Mouse (Mus musculus): ENCODE results near the gene Usb1. TPM values are rescaled to one million over a fixed set of nuclear protein-coding genes. Genes with fewer than 3 reads are reported as not detected.
A peak's percentile ranks its signal among the peaks of the same experiment; 100 is the strongest.
"Not testable (repeated sequence)": the region's sequence is repeated elsewhere in the genome, so short reads cannot be mapped to it uniquely, and the experiment has no call there.

Gene Usb1
- total RNA-seq, 2 experiments from 2014 or later: 14.4 to 19.3 TPM

DNA sequence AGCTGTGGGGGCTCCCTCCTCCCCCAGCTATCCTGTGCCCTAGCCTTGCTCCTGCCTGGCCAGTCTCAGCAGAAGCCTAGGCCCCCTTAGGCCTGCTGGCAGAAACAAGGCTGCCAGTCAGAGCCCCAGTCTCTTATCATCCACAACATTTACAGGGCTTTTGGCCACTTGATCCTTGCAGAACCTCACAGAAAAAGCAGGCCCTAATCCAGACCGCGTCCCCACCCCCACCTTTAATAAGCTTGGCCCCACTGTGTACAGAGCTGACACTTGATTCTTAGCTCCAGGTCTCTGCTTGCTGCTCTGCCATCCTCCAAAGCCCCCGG, 28.9 kb downstream of the Usb1 start:
- DNase-seq (ENCODE audit: low spot score in 2 of 2): no peak
- intact Hi-C loops (cut with DNase I): no loop called here

DNA sequence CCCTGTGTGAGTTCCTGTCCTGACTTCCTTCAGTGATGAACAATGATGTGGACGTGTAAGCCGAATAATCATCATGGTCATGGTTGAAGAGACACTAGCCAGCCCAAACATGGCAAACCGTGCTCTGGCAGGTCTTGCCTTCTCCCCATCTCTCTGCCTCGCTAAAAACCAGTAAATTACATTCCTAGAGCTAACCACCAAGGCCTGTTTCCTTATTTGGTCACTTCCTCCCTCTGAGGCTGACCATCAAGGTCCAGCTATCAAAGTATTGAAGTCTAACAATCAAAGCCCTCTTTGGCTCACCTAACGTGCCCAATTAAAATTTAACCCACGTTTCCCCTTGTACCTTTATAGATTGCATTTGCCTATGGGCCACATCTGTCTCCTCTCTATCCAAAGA, 30.2 kb downstream of the Usb1 start:
- no peak for DNase-seq (ENCODE audit: low spot score in 2 of 2)
- intact Hi-C loops (cut with DNase I): no loop called here

- intact Hi-C loops (cut with DNase I): no loop called here
- no peak for DNase-seq (ENCODE audit: low spot score in 2 of 2)
Measured at GRCm38 (mm10) chr8:95363849-95364248, 31.8 kb downstream of the Usb1 start.

DNA sequence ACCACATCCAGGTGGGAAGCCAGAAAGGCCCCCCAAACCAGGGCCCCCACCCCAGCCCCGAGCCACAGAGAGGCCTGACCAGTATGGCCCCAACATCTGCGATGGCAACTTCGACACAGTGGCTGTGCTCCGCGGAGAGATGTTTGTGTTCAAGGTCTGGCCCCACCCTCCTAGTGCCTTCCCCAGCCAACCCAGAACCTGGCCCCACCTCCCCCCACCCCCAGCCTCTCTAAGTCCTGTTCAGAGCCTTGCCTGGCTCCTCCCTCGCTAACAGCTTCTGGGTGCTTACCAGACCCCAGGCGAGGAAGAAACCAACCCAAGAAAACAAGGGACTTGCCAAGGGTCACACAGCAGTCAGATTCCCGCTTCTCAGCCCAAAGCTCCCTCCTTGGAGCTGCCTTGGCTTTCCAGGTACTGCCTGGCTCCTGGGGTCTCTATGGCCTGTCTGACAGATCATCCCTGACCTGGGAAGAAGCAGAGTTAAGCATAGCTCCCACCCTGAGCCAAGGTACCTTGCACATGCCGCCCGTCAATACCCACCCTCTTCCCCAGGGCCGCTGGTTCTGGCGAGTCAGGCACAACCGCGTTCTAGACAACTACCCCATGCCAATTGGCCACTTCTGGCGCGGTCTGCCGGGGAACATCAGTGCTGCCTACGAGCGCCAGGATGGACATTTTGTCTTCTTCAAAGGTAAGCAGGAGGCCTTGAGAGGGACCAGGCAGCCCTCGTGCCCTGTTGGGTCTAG, 37.7 kb downstream of the Usb1 start:
- intact Hi-C loops (cut with DNase I): no loop called here
- DNase-seq (ENCODE audit: low spot score in 2 of 2): no peak

GRCm38 (mm10) chr8:95373389-95374002, 41.4 kb downstream of the Usb1 start:
- intact Hi-C loops (cut with DNase I): no loop called here
- DNase-seq (ENCODE audit: low spot score in 2 of 2): no peak

DNA sequence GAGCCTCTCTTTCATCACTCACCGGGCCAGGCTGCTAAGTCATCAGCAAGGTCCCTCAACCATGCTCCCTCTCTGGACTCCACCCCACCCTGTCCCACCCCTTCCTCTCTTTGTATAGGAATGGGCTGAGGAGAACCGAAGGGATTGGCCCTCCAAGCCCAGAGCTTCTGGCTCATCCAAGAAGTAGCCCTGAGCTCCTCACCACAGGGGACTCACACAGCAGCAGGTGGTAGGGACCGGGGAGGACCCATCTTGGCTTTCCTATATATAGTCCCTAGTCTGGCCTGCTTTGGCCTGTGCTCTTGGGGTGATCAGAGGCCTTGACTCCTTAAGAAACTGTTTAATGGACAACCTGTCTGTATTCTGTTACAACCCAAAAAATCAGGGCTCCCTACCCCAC, 42.3 kb downstream of the Usb1 start:
- no peak for DNase-seq (ENCODE audit: low spot score in 2 of 2)
- intact Hi-C loops (cut with DNase I): no loop called here

- intact Hi-C loops (cut with DNase I): no loop called here
- peak in 1 of 2 experiments; percentile 15 for DNase-seq (ENCODE audit: low spot score in 2 of 2)
Measured at GRCm38 (mm10) chr8:95375374-95375930, 43.4 kb downstream of the Usb1 start.

DNA sequence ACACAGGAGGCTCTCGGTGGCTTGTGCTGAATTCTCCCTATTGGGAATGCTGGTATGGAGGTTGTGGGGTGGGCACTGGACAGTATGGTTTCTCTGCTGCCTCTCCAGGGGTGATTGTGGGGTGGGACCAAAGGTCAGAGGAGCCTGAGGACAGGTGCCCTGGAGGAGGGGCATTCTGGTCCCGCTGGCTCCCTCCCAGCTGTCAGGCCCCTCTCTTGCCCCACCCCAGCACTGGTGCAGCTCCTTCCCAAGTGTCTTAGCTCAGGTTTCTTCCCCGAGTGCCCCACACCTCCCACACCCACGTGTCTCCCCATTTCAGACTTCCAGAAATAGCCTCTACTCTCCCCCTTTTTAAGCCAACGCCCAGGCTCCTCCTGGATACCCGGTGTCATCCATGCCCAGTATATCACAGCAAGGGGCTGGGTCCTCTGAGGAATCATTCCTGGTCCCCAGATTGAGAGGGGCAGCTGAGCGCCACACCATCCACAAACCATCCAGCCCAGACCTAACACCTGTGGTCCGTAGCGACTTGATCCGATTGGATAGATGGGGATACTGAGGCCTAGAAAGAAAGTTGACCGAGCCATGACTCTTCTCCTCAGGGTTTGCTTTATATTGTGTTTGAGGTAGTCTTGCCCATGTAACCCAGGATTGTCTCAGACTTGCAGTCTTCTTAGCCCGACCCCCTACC, 44.4 kb downstream of the Usb1 start:
- intact Hi-C loops (cut with DNase I): no loop called here
- DNase-seq (ENCODE audit: low spot score in 2 of 2): no peak

- intact Hi-C loops (cut with DNase I): no loop called here
- DNase-seq (ENCODE audit: low spot score in 2 of 2): no peak
Measured at GRCm38 (mm10) chr8:95377101-95377500, 45.0 kb downstream of the Usb1 start.

DNA sequence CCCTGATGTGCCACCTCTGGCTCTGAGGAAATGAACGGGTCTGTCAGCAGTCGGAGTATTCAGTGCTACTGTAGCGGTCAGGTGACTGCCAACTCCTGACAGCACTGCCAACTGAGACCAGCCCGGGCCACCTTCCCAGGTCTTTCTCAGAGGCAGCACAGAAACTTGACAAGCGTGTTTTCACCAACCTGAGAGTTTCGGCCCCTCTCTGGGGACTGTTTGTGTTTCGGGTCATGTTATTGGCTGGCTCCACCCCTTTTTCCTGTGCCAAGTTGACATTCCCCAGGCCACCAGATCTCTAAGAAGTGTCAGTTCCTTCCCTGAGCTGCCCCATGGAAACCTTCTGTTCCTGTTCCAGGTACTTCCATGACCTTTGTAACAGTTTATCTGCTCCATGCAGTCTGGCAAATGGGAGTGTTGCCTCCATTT, 45.8 kb downstream of the Usb1 start:
- DNase-seq (ENCODE audit: low spot score in 2 of 2): no peak
- intact Hi-C loops (cut with DNase I): no loop called here

DNA sequence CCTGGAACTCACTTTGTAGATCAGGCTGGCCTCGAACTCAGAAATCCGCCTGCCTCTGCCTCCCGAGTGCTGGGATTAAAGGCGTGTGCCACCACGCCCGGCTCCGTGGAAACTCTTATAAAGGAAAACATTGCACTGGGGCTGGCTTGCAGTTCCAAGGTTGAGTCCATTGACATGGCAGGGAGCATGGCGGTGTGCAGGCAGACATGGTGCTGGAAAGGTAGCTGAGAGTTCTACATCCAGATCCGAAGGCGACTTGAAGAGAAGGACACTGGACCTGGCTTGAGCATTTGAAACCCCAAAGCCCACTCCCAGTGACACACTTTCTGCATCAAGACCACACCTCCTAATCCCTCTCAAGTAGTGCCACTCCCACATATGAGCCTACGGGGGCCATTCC, 46.8 kb downstream of the Usb1 start:
- intact Hi-C loops (cut with DNase I); DNase-seq (ENCODE audit: low spot score in 2 of 2): not testable (repeated sequence)

DNA sequence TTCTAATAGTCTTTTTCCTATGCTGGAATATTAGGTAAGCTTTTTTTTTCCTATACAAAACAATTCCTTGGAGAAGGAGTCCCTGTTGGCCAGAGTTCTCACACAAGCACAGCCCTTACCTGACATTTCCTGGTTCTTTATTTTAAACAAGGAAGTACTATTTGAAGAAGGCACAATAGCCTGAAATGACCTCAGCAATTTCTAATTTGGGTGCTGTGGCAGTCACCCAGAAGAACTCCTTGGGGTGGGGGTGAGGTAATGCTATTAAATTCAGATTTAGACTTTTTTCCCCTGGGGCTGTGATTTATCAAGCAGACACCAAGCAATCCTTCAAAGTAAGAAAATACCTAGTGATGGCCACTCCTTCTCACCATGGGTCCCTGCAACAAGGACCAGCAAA, 48.9 kb downstream of the Usb1 start:
- intact Hi-C loops (cut with DNase I): no loop called here
- no peak for DNase-seq (ENCODE audit: low spot score in 2 of 2)

- DNase-seq (ENCODE audit: low spot score in 2 of 2): no peak
- intact Hi-C loops (cut with DNase I): no loop called here
Measured at GRCm38 (mm10) chr8:95381595-95381994, 49.5 kb downstream of the Usb1 start.

GRCm38 (mm10) chr8:95384501-95384900, 52.4 kb downstream of the Usb1 start:
- no peak for DNase-seq (ENCODE audit: low spot score in 2 of 2)
- intact Hi-C loops (cut with DNase I): no loop called here

DNA sequence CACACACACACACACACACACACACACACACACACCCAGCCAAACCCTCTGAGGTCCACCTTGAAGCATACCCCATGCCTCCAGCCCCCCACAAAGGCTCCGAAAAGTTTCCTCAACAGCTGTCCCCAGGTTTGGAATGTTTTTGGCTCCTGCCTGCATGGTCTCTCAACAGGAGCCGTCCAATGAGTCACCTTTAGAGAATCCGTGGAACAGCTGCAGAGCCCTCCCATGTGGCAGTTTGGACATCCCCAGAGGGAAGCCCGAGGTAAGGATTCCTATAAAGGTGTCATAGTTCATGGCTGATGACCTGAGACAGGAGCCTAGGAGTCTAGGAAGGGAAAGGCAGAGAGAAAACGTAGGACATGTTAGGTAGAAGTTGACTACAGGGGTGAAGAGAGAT, 54.0 kb downstream of the Usb1 start:
- intact Hi-C loops (cut with DNase I): no loop called here
- no peak for DNase-seq (ENCODE audit: low spot score in 2 of 2)

DNA sequence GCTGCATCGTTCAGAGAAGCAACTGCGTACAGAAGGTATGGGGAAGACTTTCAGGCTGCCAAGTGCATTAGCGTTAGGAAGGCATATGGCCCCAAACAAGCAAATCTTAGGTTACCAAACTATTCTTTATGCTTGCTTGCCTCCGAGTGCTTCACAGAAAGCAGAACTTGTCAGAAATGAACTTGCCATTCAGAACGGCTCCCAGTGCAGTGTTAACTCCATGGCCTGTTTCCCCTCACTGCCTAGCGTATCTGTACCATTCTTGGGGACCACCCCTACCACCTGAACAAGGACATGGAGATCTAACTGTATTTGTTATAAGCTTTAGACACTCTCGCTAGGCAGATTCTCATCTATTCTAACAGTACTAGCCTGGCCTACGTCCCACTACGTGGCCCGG, 55.1 kb downstream of the Usb1 start:
- intact Hi-C loops (cut with DNase I): no loop called here
- DNase-seq (ENCODE audit: low spot score in 2 of 2): no peak

- intact Hi-C loops (cut with DNase I): no loop called here
- no peak for DNase-seq (ENCODE audit: low spot score in 2 of 2)
Measured at GRCm38 (mm10) chr8:95387936-95388335, 55.9 kb downstream of the Usb1 start.

GRCm38 (mm10) chr8:95390312-95390711, 58.2 kb downstream of the Usb1 start:
- no peak for DNase-seq (ENCODE audit: low spot score in 2 of 2)
- intact Hi-C loops (cut with DNase I): no loop called here

DNA sequence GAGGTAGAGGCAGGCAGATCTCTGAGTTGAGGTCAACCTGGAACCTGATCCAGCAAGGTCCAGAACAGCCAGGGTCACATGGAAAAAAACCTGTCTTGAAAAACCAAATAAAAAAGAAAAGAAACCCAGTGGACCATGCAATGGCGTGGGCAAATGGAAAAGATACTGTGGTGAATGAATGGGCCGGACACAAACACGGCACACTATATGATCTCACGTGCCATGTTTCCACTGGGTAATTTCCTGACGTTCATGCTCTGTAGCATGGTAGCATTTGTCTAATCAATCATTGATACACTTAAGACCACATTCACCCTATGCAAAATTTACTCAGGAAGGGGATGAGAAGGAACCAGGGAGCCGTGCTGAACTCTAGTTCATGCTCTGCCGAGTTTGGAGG, 59.0 kb downstream of the Usb1 start:
- DNase-seq (ENCODE audit: low spot score in 2 of 2): no peak
- intact Hi-C loops (cut with DNase I): no loop called here

GRCm38 (mm10) chr8:95392604-95393003, 60.5 kb downstream of the Usb1 start:
- DNase-seq (ENCODE audit: low spot score in 2 of 2): no peak
- intact Hi-C loops (cut with DNase I): no loop called here

Data from left cerebral cortex, postnatal 14 days (tissue).